Mouse (Mus musculus): ENCODE data around the gene Ctnna3. TPM values are rescaled to one million over a fixed set of nuclear protein-coding genes. Genes with fewer than 3 reads are reported as not detected.
"Not testable (repeated sequence)": the region's sequence is repeated elsewhere in the genome, so short reads cannot be mapped to it uniquely, and the experiment has no call there.

The Ctnna3 gene
- total and polyA plus RNA-seq, 2 experiments from 2014 or later: 18.6 to 62.6 TPM

- H3K27ac ChIP-seq (ENCODE audit: low read depth): no peak overlapping the region
- ATAC-seq (ENCODE audit: insufficient read depth, low read depth) (no peak), DNase-seq (ENCODE audit: low spot score) (no peak)
- no peaks in the 10 kb centered on the region for H3K36me3 ChIP-seq (replicated peaks; ENCODE audit: control insufficient read depth, insufficient read depth, low read length)
- no peaks in the 10 kb centered on the region for H3K4me1 ChIP-seq (ENCODE audit: control insufficient read depth, insufficient read depth)
- TF ChIP-seq CTCF (IDR thresholded peaks at IDR 0.05; ENCODE audit: low read depth) (no peak), EP300 (IDR thresholded peaks at IDR 0.05; ENCODE audit: low read depth) (no peak)
- 31% methylated on average over 2 of the region's 2 CpGs for WGBS
- H3K4me3 ChIP-seq (ENCODE audit: low read depth, low read length): no peak overlapping the region
- no peak overlapping the region for H3K9ac ChIP-seq (replicated peaks; ENCODE audit: low read depth, low read length)
- H3K27me3 ChIP-seq (ENCODE audit: control insufficient read depth, insufficient read depth, low read length): no peaks in the 10 kb centered on the region
- no peak overlapping the region for H3K4me2 ChIP-seq (ENCODE audit: low read depth, low read length)
- H3K9me3 ChIP-seq (replicated peaks; ENCODE audit: control insufficient read depth, low read length): no peaks in the 10 kb centered on the region
These were observed 3.0 kb downstream of the Ctnna3 start for GRCm38 (mm10) chr10:63432887-63433286.

GRCm38 (mm10) chr10:63438736-63439262 is 8.9 kb downstream of the Ctnna3 start:
- Histone ChIP-seq H3K4me3 (ENCODE audit: low read depth, low read length) (no peak overlapping the region), H3K27me3 (ENCODE audit: control insufficient read depth, insufficient read depth, low read length) (no peaks in the 10 kb centered on the region), H3K4me2 (ENCODE audit: low read depth, low read length) (no peak overlapping the region), H3K9me3 (replicated peaks; ENCODE audit: control insufficient read depth, low read length) (no peaks in the 10 kb centered on the region), H3K9ac (replicated peaks; ENCODE audit: low read depth, low read length) (no peak overlapping the region), H3K36me3 (replicated peaks; ENCODE audit: control insufficient read depth, insufficient read depth, low read length) (no peaks in the 10 kb centered on the region), H3K4me1 (ENCODE audit: control insufficient read depth, insufficient read depth) (no peaks in the 10 kb centered on the region), H3K27ac (ENCODE audit: low read depth) (no peak overlapping the region)
- ATAC-seq (ENCODE audit: insufficient read depth, low read depth): no peak
- DNase-seq (ENCODE audit: low spot score): no peak
- TF ChIP-seq CTCF (IDR thresholded peaks at IDR 0.05; ENCODE audit: low read depth) (no peak), EP300 (IDR thresholded peaks at IDR 0.05; ENCODE audit: low read depth) (no peak)

- no peak overlapping the region for H3K27ac ChIP-seq (ENCODE audit: low read depth)
- H3K4me3 ChIP-seq (ENCODE audit: low read depth, low read length): no peak overlapping the region
- 50% methylated on average over 7 of the region's 7 CpGs for WGBS
- DNase-seq (ENCODE audit: low spot score): no peak
- 0 out of 2 replicates have a peak, but pooled peaks cover 4% of the 10 kb centered on the region for H3K9me3 ChIP-seq (replicated peaks; ENCODE audit: control insufficient read depth, low read length)
- TF ChIP-seq EP300 (IDR thresholded peaks at IDR 0.05; ENCODE audit: low read depth): no peak
- no peak for TF ChIP-seq CTCF (IDR thresholded peaks at IDR 0.05; ENCODE audit: low read depth)
- ATAC-seq (ENCODE audit: insufficient read depth, low read depth): no peak
- no peaks in the 10 kb centered on the region for H3K36me3 ChIP-seq (replicated peaks; ENCODE audit: control insufficient read depth, insufficient read depth, low read length)
- H3K9ac ChIP-seq (replicated peaks; ENCODE audit: low read depth, low read length): no peak overlapping the region
- no peaks in the 10 kb centered on the region for H3K4me1 ChIP-seq (ENCODE audit: control insufficient read depth, insufficient read depth)
- H3K4me2 ChIP-seq (ENCODE audit: low read depth, low read length): no peak overlapping the region
- no peaks in the 10 kb centered on the region for H3K27me3 ChIP-seq (ENCODE audit: control insufficient read depth, insufficient read depth, low read length)
These were observed 9.9 kb downstream of the Ctnna3 start for GRCm38 (mm10) chr10:63439694-63440228.

GRCm38 (mm10) chr10:63444602-63445387 is 14.9 kb downstream of the Ctnna3 start:
- not testable (repeated sequence) for DNase-seq (ENCODE audit: low spot score); H3K4me3 ChIP-seq (ENCODE audit: low read depth, low read length); H3K9ac ChIP-seq (replicated peaks; ENCODE audit: low read depth, low read length); H3K36me3 ChIP-seq (replicated peaks; ENCODE audit: control insufficient read depth, insufficient read depth, low read length); H3K27me3 ChIP-seq (ENCODE audit: control insufficient read depth, insufficient read depth, low read length); H3K27ac ChIP-seq (ENCODE audit: low read depth); H3K4me2 ChIP-seq (ENCODE audit: low read depth, low read length); H3K9me3 ChIP-seq (replicated peaks; ENCODE audit: control insufficient read depth, low read length); ATAC-seq (ENCODE audit: insufficient read depth, low read depth); H3K4me1 ChIP-seq (ENCODE audit: control insufficient read depth, insufficient read depth)
- 71% methylated on average over 13 of the region's 13 CpGs for WGBS

GRCm38 (mm10) chr10:63453926-63454325 is 24.0 kb downstream of the Ctnna3 start:
- TF ChIP-seq EP300 (IDR thresholded peaks at IDR 0.05; ENCODE audit: low read depth) (no peak), CTCF (IDR thresholded peaks at IDR 0.05; ENCODE audit: low read depth) (no peak)
- Histone ChIP-seq H3K9me3 (replicated peaks; ENCODE audit: control insufficient read depth, low read length) (no peaks in the 10 kb centered on the region), H3K27ac (ENCODE audit: low read depth) (no peak overlapping the region), H3K4me3 (ENCODE audit: low read depth, low read length) (no peak overlapping the region), H3K4me1 (ENCODE audit: control insufficient read depth, insufficient read depth) (no peaks in the 10 kb centered on the region), H3K9ac (replicated peaks; ENCODE audit: low read depth, low read length) (no peak overlapping the region), H3K36me3 (replicated peaks; ENCODE audit: control insufficient read depth, insufficient read depth, low read length) (no peaks in the 10 kb centered on the region), H3K27me3 (ENCODE audit: control insufficient read depth, insufficient read depth, low read length) (no peaks in the 10 kb centered on the region), H3K4me2 (ENCODE audit: low read depth, low read length) (no peak overlapping the region)
- no peak for ATAC-seq (ENCODE audit: insufficient read depth, low read depth)
- no peak for DNase-seq (ENCODE audit: low spot score)
- WGBS: 67% methylated on average over 4 of the region's 4 CpGs
